Mouse (Mus musculus) embryonic stem cell, embryonic (primary cell): Measurements from ENCODE around the gene Atp5l.

ENCODE experiments used
- CTCF ChIA-PET, 4 experiments: fragments of 300-600 bp in 2 of 4; fragments of 350-600 bp in 2 of 4; sonication (Branson Sonifier 250); formaldehyde crosslinking; loops; one replicate each; lab custom pipeline; 2022; ENCODE audit warnings: inconsistent platforms in 2 of 4; lab: Charles Lee
- POLR2A ChIA-PET, 4 experiments: fragments of 300-600 bp in 2 of 4; fragments of 350-600 bp in 2 of 4; sonication (Branson Sonifier 250); formaldehyde crosslinking; loops; one replicate each; lab custom pipeline; 2022; ENCODE audit warnings: antibody characterized with exemption in 4 of 4, inconsistent platforms in 1 of 4; lab: Charles Lee

Gene Atp5l

GRCm38 (mm10) chr9:44920374-44921122 is at the start of gene Atp5l:
Gene Atp5l (minus strand): TSS chr9:44920742.
- ChIA-PET POLR2A (interaction anchor here (0.6 to 5.2 kb wide), 36 partner anchors 8 to 492 kb away, joined by 3 to 74 read pairs (median 4); partner anchors contain the start of genes Ube4a (in 4 of the 4), Arcn1 (in 2 of the 4) and Ift46 (in 2 of the 4)), CTCF (interaction anchor here (0.6 to 1.9 kb wide), 12 partner anchors 46 to 268 kb away, joined by 3 to 5 read pairs (median 4); no protein-coding TSS in a partner anchor)

GRCm38 (mm10) chr9:44969450-44969849 is 48.9 kb upstream of the Atp5l start:
- POLR2A ChIA-PET = interaction anchor here in 1 of 4 experiments (0.6 to 1.1 kb wide), 4 partner anchors 19 to 406 kb away, joined by 3 to 4 read pairs (median 3); no protein-coding TSS in a partner anchor
- CTCF ChIA-PET = interaction anchor here in 3 of 4 experiments (0.6 to 1.2 kb wide), 9 partner anchors 14 to 1142 kb away, joined by 3 to 10 read pairs (median 4); no protein-coding TSS in a partner anchor

GRCm38 (mm10) chr9:44967763-44968162 is 47.2 kb upstream of the Atp5l start:
- ChIA-PET POLR2A (interaction anchor here in 2 of 4 experiments (0.7 to 1.0 kb wide), 2 partner anchors 47 to 487 kb away, joined by 3 read pairs; no protein-coding TSS in a partner anchor), CTCF (interaction anchor here in 2 of 4 experiments (0.5 to 1.5 kb wide), 6 partner anchors 30 to 201 kb away, joined by 3 to 11 read pairs (median 4); partner anchors contain the start of gene Arcn1 (in 1 of the 2))

GRCm38 (mm10) chr9:44966815-44967242 is 46.3 kb upstream of the Atp5l start:
- POLR2A ChIA-PET = interaction anchor here in 3 of 4 experiments (0.8 to 3.0 kb wide), 12 partner anchors 12 to 199 kb away, joined by 3 to 22 read pairs (median 6); partner anchors contain the start of genes Arcn1 (in 2 of the 3), Ift46 (in 2 of the 3) and Atp5l (in 1 of the 3)

GRCm38 (mm10) chr9:44965833-44966466 is 45.4 kb upstream of the Atp5l start:
- CTCF ChIA-PET = interaction anchor here (0.5 to 2.8 kb wide), 18 partner anchors 48 to 512 kb away, joined by 3 to 21 read pairs (median 4); partner anchors contain the start of gene Upk2 (in 1 of the 4)
- POLR2A ChIA-PET = interaction anchor here (0.6 to 3.0 kb wide), 42 partner anchors 9 to 1364 kb away, joined by 3 to 22 read pairs (median 4); partner anchors contain the start of genes Arcn1 (in 4 of the 4), Atp5l (in 4 of the 4) and Ift46 (in 4 of the 4)

More at GRCm38 (mm10) chr9:44966815-44967242, 46.3 kb upstream of the Atp5l start:
- CTCF ChIA-PET = interaction anchor here (0.6 to 2.5 kb wide), 36 partner anchors 10 to 1046 kb away, joined by 3 to 21 read pairs (median 3); partner anchors contain the start of genes Atp5l (in 2 of the 4), Arcn1 (in 1 of the 4) and Tmem25 (in 1 of the 4)

- ChIA-PET CTCF (interaction anchor here (0.5 to 2.8 kb wide), 14 partner anchors 54 to 1652 kb away, joined by 3 to 21 read pairs (median 4); partner anchors contain the start of genes Bace1 (in 1 of the 4) and Upk2 (in 1 of the 4)), POLR2A (interaction anchor here (0.5 to 3.0 kb wide), 48 partner anchors 9 to 1364 kb away, joined by 3 to 22 read pairs (median 3); partner anchors contain the start of genes Arcn1 (in 4 of the 4), Atp5l (in 4 of the 4) and Ift46 (in 4 of the 4))
These were observed 44.7 kb upstream of the Atp5l start, which contains the start of gene Ube4a for GRCm38 (mm10) chr9:44965126-44965832. Gene Ube4a (minus strand): TSS chr9:44965600.

- CTCF ChIA-PET = interaction anchor here in 1 of 4 experiments (1.5 kb wide), 1 partner anchor 12 kb away, joined by 5 read pairs; no protein-coding TSS in a partner anchor
These were observed 33.9 kb upstream of the Atp5l start for GRCm38 (mm10) chr9:44954432-44954831.

GRCm38 (mm10) chr9:44947836-44948235 is 27.3 kb upstream of the Atp5l start:
- POLR2A ChIA-PET = interaction anchor here in 1 of 4 experiments (0.6 kb wide), 1 partner anchor 29 kb away, joined by 3 read pairs; no protein-coding TSS in a partner anchor
- CTCF ChIA-PET = interaction anchor here in 3 of 4 experiments (0.5 to 0.6 kb wide), 3 partner anchors 12 to 420 kb away, joined by 3 to 10 read pairs (median 4); no protein-coding TSS in a partner anchor

More at GRCm38 (mm10) chr9:44954432-44954831, 33.9 kb upstream of the Atp5l start:
- POLR2A ChIA-PET = interaction anchor here in 3 of 4 experiments (0.7 to 2.3 kb wide), 9 partner anchors 9 to 140 kb away, joined by 3 to 11 read pairs (median 4); partner anchors contain the start of genes Ube4a (in 2 of the 3) and Atp5l (in 1 of the 3)

GRCm38 (mm10) chr9:44946185-44946695 is 25.7 kb upstream of the Atp5l start:
- ChIA-PET POLR2A (no interaction called here), CTCF (no interaction called here)

- POLR2A ChIA-PET = interaction anchor here in 1 of 4 experiments (0.6 kb wide), 1 partner anchor 86 kb away, joined by 5 read pairs; no protein-coding TSS in a partner anchor
These were observed 21.9 kb upstream of the Atp5l start for GRCm38 (mm10) chr9:44942421-44942820.

GRCm38 (mm10) chr9:44941756-44942155 is 21.2 kb upstream of the Atp5l start:
- ChIA-PET POLR2A (interaction anchor here in 1 of 4 experiments (0.6 kb wide), 1 partner anchor 87 kb away, joined by 5 read pairs; no protein-coding TSS in a partner anchor), CTCF (no interaction called here)

More at GRCm38 (mm10) chr9:44942421-44942820, 21.9 kb upstream of the Atp5l start:
- CTCF ChIA-PET = no interaction called here

GRCm38 (mm10) chr9:44921543-44921942 is 1.0 kb upstream of the Atp5l start:
- ChIA-PET POLR2A (interaction anchor here (1.0 to 5.2 kb wide), 12 partner anchors 9 to 428 kb away, joined by 3 to 74 read pairs (median 6); partner anchors contain the start of genes Ube4a (in 3 of the 4), Arcn1 (in 1 of the 4) and Ift46 (in 1 of the 4)), CTCF (interaction anchor here in 1 of 4 experiments (1.3 to 1.7 kb wide), 2 partner anchors 224 to 236 kb away, joined by 4 read pairs; no protein-coding TSS in a partner anchor)

- ChIA-PET CTCF (interaction anchor here (0.6 to 1.7 kb wide), 9 partner anchors 46 to 269 kb away, joined by 3 to 4 read pairs (median 4); no protein-coding TSS in a partner anchor), POLR2A (interaction anchor here (0.7 to 5.2 kb wide), 27 partner anchors 10 to 491 kb away, joined by 3 to 74 read pairs (median 6); partner anchors contain the start of genes Ube4a (in 4 of the 4), Arcn1 (in 2 of the 4) and Ift46 (in 2 of the 4))
These were observed 554 bp upstream of the Atp5l start for GRCm38 (mm10) chr9:44921123-44921468.

GRCm38 (mm10) chr9:44919606-44920005 is 936 bp downstream of the Atp5l start:
- POLR2A ChIA-PET = interaction anchor here (0.6 to 5.2 kb wide), 30 partner anchors 9 to 493 kb away, joined by 3 to 74 read pairs (median 5); partner anchors contain the start of genes Ube4a (in 3 of the 4), Arcn1 (in 1 of the 4), Ift46 (in 1 of the 4) and Mpzl3 (in 1 of the 4)
- CTCF ChIA-PET = interaction anchor here in 2 of 4 experiments (0.8 to 1.9 kb wide), 8 partner anchors 12 to 267 kb away, joined by 3 to 5 read pairs (median 4); no protein-coding TSS in a partner anchor

GRCm38 (mm10) chr9:44916196-44916595 is 4.3 kb downstream of the Atp5l start:
- ChIA-PET POLR2A (no interaction called here), CTCF (no interaction called here)

GRCm38 (mm10) chr9:44914706-44915105 is 5.8 kb downstream of the Atp5l start:
- ChIA-PET POLR2A (interaction anchor here in 2 of 4 experiments (0.6 to 1.3 kb wide), 5 partner anchors 9 to 420 kb away, joined by 3 to 8 read pairs (median 3); no protein-coding TSS in a partner anchor), CTCF (interaction anchor here in 3 of 4 experiments (0.7 to 1.2 kb wide), 3 partner anchors 73 to 1846 kb away, joined by 3 read pairs; no protein-coding TSS in a partner anchor)
